In the genomic region with DNA sequence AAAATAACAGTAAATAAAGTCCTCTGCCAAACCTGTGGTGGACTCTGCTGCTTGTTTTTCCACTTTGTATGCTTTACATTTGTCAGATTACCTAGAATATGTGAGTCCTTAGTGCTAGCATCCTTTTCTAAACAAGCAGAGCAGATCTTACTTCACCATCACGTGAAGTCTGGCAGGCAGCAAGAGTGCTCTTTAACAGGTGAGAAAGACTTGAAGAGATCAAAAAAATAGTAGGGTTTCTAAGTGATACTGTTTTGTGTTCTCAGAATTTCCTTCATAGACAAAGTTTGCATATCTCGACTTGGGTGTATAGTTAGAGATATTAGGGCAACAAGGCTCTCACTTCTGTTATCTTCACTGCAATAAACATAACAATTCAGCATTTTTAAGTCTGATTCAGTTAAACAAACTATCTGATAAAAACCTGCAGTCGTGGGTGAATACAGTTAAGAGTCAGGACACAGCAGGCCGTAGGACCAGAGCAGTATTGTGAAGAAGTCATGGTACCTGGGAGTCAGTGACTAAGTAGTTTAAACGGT, we compare ENCODE assay signal across 18 mouse cellular contexts. TPM values are rescaled to one million over a fixed set of nuclear protein-coding genes. Genes with fewer than 3 reads are reported as not detected.
"Had no signal": no experiment of that assay in that cellular context is flagged by ENCODE, and none has a peak within 500 bp of the region (broad histone marks: within the 10 kb centered on the region; RNA-seq: fewer than 3 reads in every experiment).

No protein-coding gene starts in this region.

- H3K4me3 ChIP-seq: layer of hippocampus, adult 2 months; limb, embryonic 12.5 days; lung, embryonic 15.5 days; midbrain, embryonic 10.5 days; midbrain, embryonic 15.5 days; neural tube, embryonic 12.5 days had no signal

- H3K9ac ChIP-seq: limb, embryonic 12.5 days; lung, embryonic 15.5 days; midbrain, embryonic 15.5 days; neural tube, embryonic 12.5 days had no signal

- DNase-seq: kidney, adult 8-10 months; kidney, postnatal 4 days; lung, postnatal 14 days; thymus, postnatal 14 days had no signal

- ATAC-seq: midbrain, embryonic 15.5 days had no signal

- H3K9me3 ChIP-seq: limb, embryonic 12.5 days; lung, embryonic 15.5 days; midbrain, embryonic 10.5 days; midbrain, embryonic 15.5 days; neural tube, embryonic 12.5 days had no signal

- H3K4me2 ChIP-seq: limb, embryonic 12.5 days; lung, embryonic 15.5 days; midbrain, embryonic 15.5 days; neural tube, embryonic 12.5 days had no signal

- H3K27me3 ChIP-seq: limb, embryonic 12.5 days; lung, embryonic 15.5 days; midbrain, embryonic 15.5 days; neural tube, embryonic 12.5 days had no signal

- H3K27ac ChIP-seq: kidney, postnatal 0 days; layer of hippocampus, adult 2 months; limb, embryonic 12.5 days; lung, embryonic 15.5 days; macrophage; midbrain, embryonic 10.5 days; midbrain, embryonic 15.5 days; neural tube, embryonic 12.5 days; stomach, postnatal 0 days had no signal

RNA-seq across cellular contexts. Expression of gene Havcr2, which starts 15.7 kb away (rescaled TPM):
- polyA plus RNA-seq: limb, embryonic 12.5 days had no signal

RNA-seq across cellular contexts. Expression of gene Fam71b, which starts 42.7 kb away (rescaled TPM):
- total RNA-seq: layer of hippocampus, adult 2 months; layer of hippocampus, postnatal 10 days; left cerebral cortex, postnatal 36 days; liver, adult 2 months; monocyte, adult 5-6 weeks; neutrophil, adult 5-6 weeks had no signal
- polyA plus RNA-seq: kidney, postnatal 0 days; limb, embryonic 12.5 days; liver, adult 2 months; macrophage; midbrain, embryonic 10.5 days; midbrain, embryonic 15.5 days; neural tube, embryonic 12.5 days; stomach, postnatal 0 days had no signal

RNA-seq across cellular contexts. Expression of gene Itk, which starts 49.8 kb away (rescaled TPM):
- polyA plus RNA-seq: limb, embryonic 12.5 days; midbrain, embryonic 15.5 days; neural tube, embryonic 12.5 days had no signal
